Mouse (Mus musculus) cerebellum, adult 11-12 months (tissue): ENCODE measurements around the gene Sfxn5.

Source experiments
- DNase-seq: peaks from one replicate; pipeline ENCODE4 v3.0.0; 2022

The Sfxn5 gene

GRCm38 (mm10) chr6:85332351-85332999 is 747 bp downstream of the Sfxn5 start:
- DNase-seq = peak; percentile 71

- peak; percentile 60 for DNase-seq
These were observed 1.5 kb downstream of the Sfxn5 start for GRCm38 (mm10) chr6:85331736-85332135.

- peak; percentile 77 for DNase-seq
These were observed 1.9 kb downstream of the Sfxn5 start for GRCm38 (mm10) chr6:85331221-85331735.

- no peak for DNase-seq
These were observed 3.5 kb downstream of the Sfxn5 start for GRCm38 (mm10) chr6:85329666-85330185.

- DNase-seq = no peak
These were observed 6.7 kb downstream of the Sfxn5 start for GRCm38 (mm10) chr6:85326564-85326963.

- DNase-seq = no peak
These were observed 8.1 kb downstream of the Sfxn5 start for GRCm38 (mm10) chr6:85325109-85325508.

- peak; percentile 56 for DNase-seq
These were observed 12.8 kb downstream of the Sfxn5 start for GRCm38 (mm10) chr6:85320445-85320866.

GRCm38 (mm10) chr6:85316211-85316610 is 17.0 kb downstream of the Sfxn5 start:
- DNase-seq = no peak

- no peak for DNase-seq
These were observed 19.0 kb downstream of the Sfxn5 start for GRCm38 (mm10) chr6:85314064-85314798.

- DNase-seq = no peak
These were observed 25.3 kb downstream of the Sfxn5 start for GRCm38 (mm10) chr6:85307894-85308293.

GRCm38 (mm10) chr6:85306375-85306774 is 26.8 kb downstream of the Sfxn5 start:
- DNase-seq = no peak

- DNase-seq = no peak
These were observed 27.4 kb downstream of the Sfxn5 start for GRCm38 (mm10) chr6:85305826-85306225.

- DNase-seq = no peak
These were observed 28.3 kb downstream of the Sfxn5 start for GRCm38 (mm10) chr6:85304966-85305365.

- DNase-seq = peak; percentile 85
These were observed 30.7 kb downstream of the Sfxn5 start for GRCm38 (mm10) chr6:85302326-85303055.

- peak; percentile 51 for DNase-seq
These were observed 37.6 kb downstream of the Sfxn5 start for GRCm38 (mm10) chr6:85295384-85296167.

- DNase-seq = no peak
These were observed 39.2 kb downstream of the Sfxn5 start for GRCm38 (mm10) chr6:85294004-85294379.

GRCm38 (mm10) chr6:85293255-85294003 is 39.8 kb downstream of the Sfxn5 start:
- no peak for DNase-seq

- no peak for DNase-seq
These were observed 42.1 kb downstream of the Sfxn5 start for GRCm38 (mm10) chr6:85290869-85291824.

GRCm38 (mm10) chr6:85288193-85288857 is 44.9 kb downstream of the Sfxn5 start:
- no peak for DNase-seq
